Mouse (Mus musculus) neutrophil, adult 5-6 weeks (primary cell): ENCODE measurements at regions not wholly inside any gene's neighbourhood (a gene's known extent, or its start where the extent isn't known, plus 50 kb on each side); places are given as distances from the start of the nearest gene placed in this dataset.

Experiments
- ATAC-seq: fragments of 151-379, 151-347 bp; 2 replicates; pipeline ENCODE4 v1.8.0; 2017; ENCODE audit warnings: mild to moderate bottlenecking, moderate TSS enrichment; ENCODE audit not compliant: insufficient number of reproducible peaks, poor library complexity, low FRiP score, severe bottlenecking; ENCODE audit errors: extremely low read depth

DNA sequence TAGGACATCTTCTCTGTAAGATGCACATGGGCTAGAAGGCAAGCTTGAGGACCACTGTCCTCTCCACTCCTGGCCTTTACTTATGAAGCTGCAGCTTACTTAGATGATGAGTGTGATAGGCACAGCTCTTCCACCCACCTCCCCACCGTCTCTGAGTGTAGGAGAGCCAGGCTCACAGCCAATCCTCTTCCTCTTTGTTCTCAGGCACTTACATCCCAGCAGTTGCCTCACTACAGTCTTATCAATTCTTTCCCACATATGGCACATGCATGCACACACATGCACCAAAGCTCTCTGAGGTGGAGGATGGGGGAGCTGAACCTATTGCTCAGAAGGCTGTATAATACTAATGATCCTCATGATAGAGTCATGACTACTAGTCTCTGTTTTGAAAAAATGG lies 72.1 kb upstream of the Picalm start:
- no peak for ATAC-seq

DNA sequence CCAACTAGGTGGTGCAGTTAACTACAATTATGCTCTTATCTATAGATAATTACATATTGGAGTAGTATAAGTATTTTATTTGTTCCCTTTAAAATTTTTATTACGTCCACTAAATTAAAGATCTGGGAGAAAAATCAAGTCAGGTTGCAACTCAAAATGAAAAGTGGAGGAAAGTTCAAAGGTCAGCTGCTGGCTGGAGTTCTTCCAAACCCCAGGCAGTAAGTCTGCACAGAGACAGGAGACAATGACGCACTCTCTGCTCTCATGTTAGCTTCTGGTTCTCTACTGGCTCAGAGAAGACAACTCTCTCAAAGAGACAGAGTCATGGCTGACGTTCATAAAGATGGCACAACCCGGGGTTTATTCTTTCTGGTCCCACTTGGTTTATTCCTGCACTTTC lies 71.4 kb upstream of the Picalm start:
- no peak for ATAC-seq

DNA sequence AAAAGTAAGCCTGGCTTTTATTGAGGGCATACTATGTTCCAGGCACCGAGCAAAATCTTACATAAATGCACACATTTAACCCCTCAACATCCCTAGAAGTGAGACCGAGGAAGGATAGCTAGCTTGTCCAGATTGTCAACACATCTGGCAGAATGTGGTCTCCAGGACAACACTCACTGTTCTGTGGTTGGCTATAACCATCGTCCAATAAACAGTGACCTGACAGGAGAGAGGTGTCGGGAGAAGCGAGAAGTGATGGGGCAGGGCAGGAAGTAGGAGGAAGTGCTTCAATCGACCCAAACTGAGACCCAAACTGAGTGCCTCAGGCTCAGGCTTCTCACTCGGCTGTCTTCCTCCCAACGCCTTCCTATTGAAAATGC lies 70.8 kb upstream of the Picalm start:
- ATAC-seq: peak; percentile 56

DNA sequence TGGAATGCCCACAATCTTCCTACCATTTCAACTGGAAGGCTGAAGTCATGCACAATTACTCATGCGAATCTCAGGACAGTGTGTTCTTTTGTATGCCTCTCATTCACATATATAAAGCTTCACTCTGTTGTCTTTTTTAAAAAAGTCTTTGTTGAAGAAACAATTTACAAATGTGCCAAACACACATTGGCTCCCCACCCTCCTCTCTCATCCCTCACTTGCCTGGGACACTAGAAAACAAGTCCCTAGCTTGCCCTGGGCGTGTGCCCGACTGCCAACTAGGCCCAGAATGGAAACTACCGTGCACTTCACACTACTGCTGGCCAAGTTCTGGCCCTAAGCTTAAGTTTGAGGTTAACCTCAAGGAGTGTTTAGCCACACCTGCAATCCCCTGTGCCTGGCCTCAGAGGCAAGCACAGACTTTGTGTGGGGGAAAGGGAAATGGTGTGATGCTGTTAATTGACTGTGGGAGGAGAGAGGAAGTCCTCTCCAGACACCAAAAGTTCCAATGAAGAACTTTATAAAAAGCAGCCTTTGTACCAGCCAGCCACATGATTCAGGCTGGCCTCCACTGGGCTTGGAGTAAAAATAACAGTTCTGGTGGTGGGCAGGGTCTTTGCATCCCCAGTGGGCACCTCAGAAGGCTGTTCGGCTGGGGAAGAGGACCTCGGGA lies 70.2 kb upstream of the Picalm start:
- ATAC-seq: peak; percentile 72

DNA sequence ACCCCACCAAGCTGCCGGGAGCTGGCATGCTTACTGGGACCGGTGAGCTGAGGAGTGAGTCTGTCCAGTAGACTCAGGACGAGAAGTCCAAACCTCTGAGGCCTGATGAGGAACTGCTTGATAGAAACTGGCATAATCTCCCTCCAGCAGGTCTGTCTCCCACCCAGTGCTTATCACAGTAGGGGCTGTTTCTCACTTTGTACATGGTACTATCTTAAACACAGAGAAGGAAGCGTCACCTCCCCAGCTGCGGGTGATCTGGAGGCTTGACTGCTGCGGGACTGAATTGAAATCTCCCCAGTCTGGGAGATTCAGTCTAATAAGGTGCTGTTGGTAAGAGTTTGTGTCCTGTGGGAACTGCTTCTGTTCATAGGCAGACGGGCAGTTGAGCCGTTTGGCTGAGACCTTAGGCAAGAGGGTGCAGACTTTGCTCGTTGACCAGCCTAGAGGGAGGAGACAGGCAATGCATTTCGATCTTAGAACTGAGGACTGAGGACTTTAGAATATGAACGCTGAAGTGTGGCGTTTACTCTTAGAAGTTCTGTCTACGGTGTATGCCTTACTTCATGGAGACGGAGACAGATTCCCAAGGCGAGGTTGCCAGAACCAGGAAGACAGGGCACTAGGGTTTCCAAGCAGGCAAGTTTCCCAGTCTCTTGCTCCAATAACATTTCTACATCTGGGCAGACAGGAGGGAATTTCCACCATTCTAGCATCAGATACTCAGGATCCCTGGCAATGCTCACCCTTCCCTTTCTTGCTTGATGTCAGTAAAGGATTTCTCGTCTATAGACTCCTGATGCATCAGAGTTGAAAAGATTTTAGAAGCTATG lies 69.5 kb upstream of the Picalm start:
- peak; percentile 29; the same call in 1 of the 2 replicates for ATAC-seq

DNA sequence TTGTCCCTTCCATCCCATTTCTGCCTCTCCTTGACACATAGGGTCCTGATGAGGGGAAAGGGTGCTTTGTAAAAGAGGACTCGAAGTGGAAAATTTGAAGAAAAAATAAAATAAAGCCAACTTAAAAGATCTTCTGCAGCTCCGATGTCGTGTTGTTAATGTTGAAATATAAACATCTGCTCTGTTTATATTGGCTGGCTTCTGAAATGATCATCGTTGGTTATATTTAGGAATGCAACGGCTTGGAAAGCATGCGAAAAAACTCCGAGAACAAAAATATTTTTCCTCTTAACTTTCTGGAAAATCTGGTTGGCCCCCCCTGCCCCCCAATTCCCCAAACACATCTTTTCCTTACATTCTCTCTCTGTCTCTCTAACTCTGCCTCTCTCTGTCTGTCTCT lies 68.3 kb upstream of the Picalm start:
- ATAC-seq: no peak

DNA sequence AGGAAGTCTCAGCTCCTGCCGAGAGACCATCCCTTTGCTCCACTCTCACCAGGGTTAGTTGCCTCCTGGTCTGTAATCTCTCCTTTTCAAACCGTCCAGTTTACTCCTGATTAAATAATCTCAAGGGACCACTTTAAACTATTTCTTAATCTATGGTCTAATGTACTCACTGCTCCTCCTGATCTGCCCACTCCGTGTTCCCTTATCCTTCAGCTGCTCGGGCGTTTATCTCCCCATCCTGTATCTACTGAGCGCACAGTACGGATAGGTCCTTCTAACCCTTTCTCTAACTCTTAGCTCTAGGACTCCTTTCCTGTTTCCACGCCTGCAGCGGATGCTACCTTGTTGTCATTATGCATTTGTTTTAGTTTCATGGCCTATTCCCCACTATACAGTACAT lies 67.1 kb upstream of the Picalm start:
- no peak for ATAC-seq

DNA sequence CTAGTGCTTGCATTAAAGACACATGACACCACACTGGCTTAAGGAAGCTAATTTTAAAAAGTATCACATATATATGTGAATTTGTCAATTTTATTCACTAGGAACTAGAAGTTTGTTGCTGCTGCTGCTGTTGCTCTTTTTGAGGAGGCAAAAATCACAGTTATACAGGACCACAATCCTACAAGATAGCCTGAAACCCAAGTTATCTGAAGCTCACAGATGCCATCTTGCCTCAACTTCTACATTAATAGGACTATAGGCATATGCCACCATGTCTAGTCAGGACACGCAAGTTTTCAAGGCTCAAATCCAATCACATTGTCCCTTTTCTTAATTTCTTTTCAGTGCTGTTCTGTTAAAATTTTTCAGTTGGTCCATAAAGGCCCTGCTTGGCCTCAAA lies 65.8 kb upstream of the Picalm start:
- ATAC-seq: no peak

DNA sequence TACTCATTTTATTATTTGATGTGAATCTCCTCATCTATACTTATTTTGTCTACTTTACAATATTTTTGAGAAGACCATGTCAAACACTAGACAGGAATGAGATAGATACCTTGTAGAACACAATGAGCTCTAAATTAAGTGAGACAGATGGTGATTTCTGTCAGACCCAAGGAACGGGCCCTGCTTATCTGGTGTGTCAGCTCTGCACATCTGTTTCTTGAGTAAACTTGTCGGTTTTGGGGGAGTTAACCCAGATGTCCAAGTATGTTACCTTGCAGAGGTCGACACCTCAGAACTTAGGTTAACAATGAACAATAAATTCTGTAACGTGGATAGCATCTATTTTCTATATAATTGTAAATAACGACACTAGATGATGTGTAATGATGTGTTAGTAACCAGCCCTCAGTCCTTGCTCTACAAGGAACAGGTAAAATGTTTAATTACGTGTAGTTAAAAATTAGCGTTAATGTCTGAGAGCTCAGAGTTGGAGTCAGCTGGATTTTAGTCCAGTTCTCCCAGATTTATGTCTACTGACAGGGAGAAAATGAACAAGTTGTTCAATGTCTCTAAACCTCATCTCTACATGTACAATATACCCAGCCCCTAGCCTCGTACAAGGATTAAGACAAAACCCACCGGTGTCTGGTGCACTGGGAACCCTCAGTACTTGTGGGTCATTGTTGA lies 64.6 kb upstream of the Picalm start:
- no peak for ATAC-seq

DNA sequence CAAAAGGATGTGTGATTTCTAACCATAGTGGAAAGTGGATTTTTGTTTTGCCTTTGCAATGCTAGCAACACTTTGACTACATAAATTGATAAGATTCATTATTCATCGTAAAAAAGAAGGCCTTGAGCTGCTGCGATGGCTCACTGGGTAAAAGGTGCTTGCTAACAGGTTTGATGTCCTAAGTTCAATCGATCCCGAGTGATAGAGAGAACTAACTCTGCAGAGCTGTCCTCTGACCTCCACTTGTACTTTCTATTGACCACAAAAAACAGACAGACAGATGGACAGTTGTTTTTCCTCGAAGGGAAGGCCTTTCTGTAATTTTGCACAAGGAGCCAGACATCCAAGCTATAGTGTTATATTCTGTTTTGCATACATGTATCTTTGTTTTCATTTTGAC lies 63.7 kb upstream of the Picalm start:
- no peak for ATAC-seq

DNA sequence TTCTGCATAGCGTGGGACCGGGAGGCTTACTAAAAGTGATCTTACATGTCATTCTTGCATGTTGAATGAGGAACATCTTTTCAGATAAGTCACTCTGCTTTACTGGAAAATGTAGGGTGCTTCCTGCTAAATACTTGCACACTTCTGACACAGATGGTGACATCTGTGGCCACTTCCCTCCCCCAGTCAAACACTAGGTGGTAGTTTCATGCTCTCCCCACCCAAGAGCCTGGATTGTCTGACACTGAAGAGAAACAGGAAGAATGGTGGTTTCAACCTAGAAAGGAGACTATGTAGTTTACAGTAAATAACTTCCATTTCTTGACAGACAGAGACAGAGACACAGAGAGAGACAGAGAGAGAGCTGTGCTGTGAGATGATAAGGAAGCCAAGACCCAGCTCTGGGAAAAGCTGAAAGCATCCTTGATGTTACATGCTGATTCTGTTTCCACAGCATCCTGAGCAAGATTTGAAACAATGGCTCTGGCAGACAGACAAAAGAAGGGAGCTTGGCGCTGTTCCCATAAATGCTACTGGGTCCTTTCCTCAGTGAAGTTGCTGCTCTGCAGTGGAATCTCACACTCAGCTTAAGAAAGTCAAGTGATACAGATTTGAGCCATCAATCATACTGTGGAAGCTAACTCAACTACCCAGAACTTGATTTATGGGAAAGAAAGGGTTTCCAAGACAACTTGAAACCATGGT lies 61.9 kb upstream of the Picalm start:
- ATAC-seq: peak; percentile 94

DNA sequence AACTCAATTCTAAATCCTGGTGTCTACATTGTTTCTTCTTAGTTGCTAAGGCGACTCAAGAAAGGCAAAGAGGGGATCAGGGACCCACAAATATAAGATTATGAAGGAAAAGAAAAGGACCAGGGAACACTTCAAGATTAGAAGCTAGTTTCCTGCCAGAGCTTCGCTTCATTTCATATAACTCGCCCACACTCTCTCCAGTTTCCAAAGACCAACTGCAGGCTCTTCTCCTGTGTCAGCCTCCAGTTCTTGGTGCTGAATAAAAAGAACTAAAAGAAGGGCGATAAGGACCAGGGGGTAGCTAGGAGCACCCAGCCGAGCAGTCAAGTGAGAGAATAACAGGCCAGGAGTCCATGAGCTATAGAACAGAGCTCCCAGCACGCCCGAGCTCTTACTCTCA lies 59.7 kb upstream of the Picalm start:
- no peak for ATAC-seq

DNA sequence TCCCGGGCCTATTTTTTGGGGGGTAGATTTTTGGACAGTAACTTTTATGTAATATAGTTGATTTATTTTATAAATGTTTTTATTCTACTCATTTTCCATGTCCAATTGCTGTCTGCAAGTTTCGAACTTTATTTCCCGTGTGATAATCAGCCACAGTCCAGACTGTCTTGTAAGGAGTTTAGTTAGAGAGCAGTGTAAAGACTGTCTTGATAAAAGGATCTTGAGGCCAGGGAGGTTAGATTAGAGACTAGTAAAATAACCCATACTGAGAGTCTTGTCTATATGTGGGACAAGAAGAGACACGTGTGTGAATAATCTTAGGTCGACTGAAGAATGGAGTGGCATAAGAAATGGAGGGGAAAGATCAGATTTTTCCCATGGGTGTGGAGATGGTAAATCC lies 56.1 kb upstream of the Picalm start:
- ATAC-seq: no peak

DNA sequence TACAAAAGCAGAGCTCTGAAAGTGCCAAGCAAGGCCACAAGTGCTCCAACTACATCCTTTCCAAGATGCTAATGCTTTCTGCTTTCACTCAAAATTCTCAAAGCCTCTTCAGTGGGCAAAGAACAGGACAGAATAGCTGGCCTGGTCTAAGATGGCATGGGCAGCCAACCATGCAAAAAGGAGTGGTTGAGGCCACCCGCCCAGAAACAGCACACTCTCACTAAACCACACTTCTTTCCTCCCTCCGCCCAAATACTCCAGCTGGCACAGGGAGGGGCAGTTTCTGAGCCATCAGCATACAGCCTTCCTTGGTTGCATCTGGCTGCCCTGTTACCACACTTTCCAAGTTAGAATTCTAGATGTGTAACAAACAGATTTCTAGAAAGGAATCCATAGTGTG lies 55.4 kb upstream of the Picalm start:
- peak; percentile 58; the same call in 1 of the 2 replicates for ATAC-seq

DNA sequence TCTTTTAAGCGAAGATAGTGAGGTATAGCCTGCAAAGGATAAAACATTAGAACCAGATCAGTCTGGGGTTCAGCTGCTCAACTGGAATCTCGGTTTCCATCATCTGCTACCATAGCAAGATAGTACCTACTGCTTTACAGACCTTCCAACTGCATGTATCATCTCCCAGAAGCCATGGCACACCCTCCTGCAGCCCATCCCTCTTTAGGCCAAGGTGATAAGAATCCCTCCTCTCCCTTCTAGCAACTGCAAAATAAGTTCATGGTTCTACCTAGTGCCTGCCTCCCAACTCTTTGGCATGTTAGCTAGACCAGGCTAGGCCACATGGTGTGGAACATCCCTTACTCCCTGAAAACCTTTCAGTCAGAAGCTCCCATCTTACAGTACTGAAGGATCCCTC lies 52.4 kb upstream of the Picalm start:
- no peak for ATAC-seq

DNA sequence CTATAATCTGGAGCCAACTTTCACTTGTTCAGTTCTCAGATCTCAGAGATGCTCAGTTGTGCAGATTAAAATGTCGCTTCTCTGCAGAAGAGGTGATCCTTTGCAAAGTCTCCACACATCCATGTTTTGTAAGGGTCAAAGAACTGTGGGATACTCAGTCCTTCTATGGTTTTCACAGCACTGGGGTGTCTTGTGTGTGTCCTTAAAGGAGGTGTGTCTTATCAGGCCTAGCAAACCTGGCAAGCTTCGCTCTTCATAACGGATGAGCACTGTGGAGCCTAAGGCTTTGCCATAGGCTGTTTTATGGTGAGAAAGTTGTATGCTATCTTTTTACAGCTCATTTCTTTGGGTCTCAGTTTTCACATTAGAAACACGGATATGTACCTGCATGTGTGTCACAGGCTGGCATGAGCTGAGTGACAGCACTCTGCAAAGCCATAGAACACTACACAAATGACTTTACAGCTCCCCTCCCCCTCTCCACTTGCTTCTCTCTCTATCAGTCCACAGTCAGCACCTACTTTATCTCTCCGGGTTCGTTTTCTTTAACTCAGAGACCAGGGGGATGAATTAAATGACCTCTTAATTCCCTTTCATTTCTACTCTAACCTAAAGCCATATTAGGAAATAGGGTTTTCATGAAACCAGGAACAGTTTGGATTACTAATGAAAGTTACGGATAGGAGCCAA lies 49.8 kb upstream of the Picalm start:
- no peak for ATAC-seq
